Mouse (Mus musculus): ENCODE measurements around the gene Mitd1.

GRCm38 (mm10) chr1:37912751-37913150, 22.5 kb upstream of the Mitd1 start:
- TF ChIP-seq CTCF (IDR thresholded peaks at IDR 0.05; ENCODE audit: borderline replicate concordance, control insufficient read depth, extremely low read depth, insufficient read depth, low read length, poor library complexity) (no peak), POLR2A (IDR thresholded peaks at IDR 0.05; ENCODE audit: control insufficient read depth, extremely low read depth, insufficient read depth, low read length, poor library complexity) (no peak)

All from thymus, adult 2 months (tissue).